13 mouse cellular contexts compared by ENCODE assay signal in the genomic region with DNA sequence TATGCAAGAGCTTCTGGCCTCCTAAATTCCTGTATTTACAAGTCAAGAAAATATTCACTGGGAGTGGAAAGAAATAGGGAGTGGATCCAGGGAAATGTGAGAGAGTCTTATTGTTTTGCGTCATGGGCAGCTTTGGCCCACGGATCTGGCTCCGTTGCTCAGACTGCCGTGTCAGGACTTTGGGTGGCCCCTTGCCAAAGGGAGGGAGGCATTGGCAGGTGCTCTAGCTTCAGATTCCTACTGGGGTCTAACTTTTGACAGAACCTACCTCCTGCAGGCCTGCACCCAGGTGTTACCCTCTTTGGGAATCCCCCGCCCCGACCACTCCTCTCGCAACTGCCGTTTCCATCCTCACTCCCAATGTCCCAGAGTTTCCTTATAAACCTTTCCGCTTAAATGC. TPM values are rescaled to one million over a fixed set of nuclear protein-coding genes. Genes with fewer than 3 reads are reported as not detected.
DNase-seq lines count a peak whose midpoint lies in the region; ATAC-seq and TF ChIP-seq lines count a peak whose summit lies in the region.
"Had no signal": no experiment of that assay in that cellular context is flagged by ENCODE, and none has a peak within 500 bp of the region (broad histone marks: within the 10 kb centered on the region; RNA-seq: fewer than 3 reads in every experiment).

No protein-coding gene starts in this region.

- no peaks in the 10 kb centered on the region; the same call in 1 of the 2 replicates for H3K4me1 ChIP-seq in cortical plate, adult 2 months (ENCODE audit: control insufficient read depth, insufficient read depth, low read length)
- H3K4me1 ChIP-seq in heart, embryonic 16.5 days (ENCODE audit: control insufficient read depth, insufficient read depth, low read length) = peaks cover 4% of the 10 kb centered on the region
- peaks cover 13% of the 10 kb centered on the region for H3K4me1 ChIP-seq in midbrain, embryonic 15.5 days

- H3K36me3 ChIP-seq in heart, embryonic 16.5 days (ENCODE audit: control insufficient read depth, insufficient read depth) = no peaks in the 10 kb centered on the region
- H3K36me3 ChIP-seq in midbrain, embryonic 15.5 days (replicated peaks) = no peaks in the 10 kb centered on the region
- H3K36me3 ChIP-seq: embryonic facial prominence, embryonic 10.5 days; G1E; intestine, embryonic 15.5 days; neural tube, embryonic 13.5 days had no signal

- ATAC-seq in heart, embryonic 16.5 days (replicated peaks; ENCODE audit: extremely low read depth, insufficient read depth, low FRiP score) = no peak
- ATAC-seq in midbrain, embryonic 15.5 days (replicated peaks) = no peak
- ATAC-seq: intestine, embryonic 15.5 days had no signal

- TF ChIP-seq POLR2A in cortical plate, adult 2 months (IDR thresholded peaks at IDR 0.05; ENCODE audit: extremely low read depth, insufficient read depth, low read length) = no peak

- TF ChIP-seq CTCF in cortical plate, adult 2 months (IDR thresholded peaks at IDR 0.05; ENCODE audit: extremely low read depth, insufficient read depth, low read length) = no peak

- no peak overlapping the region for H3K4me3 ChIP-seq in cortical plate, adult 2 months (ENCODE audit: insufficient read depth, low read length)
- no peak overlapping the region for H3K4me3 ChIP-seq in heart, embryonic 16.5 days (ENCODE audit: low read length)
- no peak overlapping the region for H3K4me3 ChIP-seq in midbrain, embryonic 15.5 days
- H3K4me3 ChIP-seq: embryonic facial prominence, embryonic 10.5 days; intestine, embryonic 15.5 days; neural tube, embryonic 13.5 days had no signal

- H3K27ac ChIP-seq in cortical plate, adult 2 months (ENCODE audit: insufficient read depth, low read length) = peak overlapping the region; percentile 59; the same call in 1 of the 2 replicates
- H3K27ac ChIP-seq in heart, embryonic 16.5 days (ENCODE audit: low read length) = peak overlapping the region; percentile 73
- no peak overlapping the region for H3K27ac ChIP-seq in midbrain, embryonic 15.5 days
- H3K27ac ChIP-seq: embryonic facial prominence, embryonic 10.5 days; intestine, embryonic 15.5 days; neural tube, embryonic 13.5 days had no signal

- DNase-seq in layer of hippocampus, adult 11-12 months (ENCODE audit: low spot score) = peak; percentile 21
- DNase-seq in layer of hippocampus, adult 18-20 months (ENCODE audit: low spot score in 2 of 2) = no peak
- DNase-seq in adrenal gland, postnatal 36 days = peak; percentile 28 to 52
- DNase-seq in thymus, postnatal 25 days = no peak

- 73% methylated on average over 9 of the region's 9 CpGs for WGBS in heart, embryonic 16.5 days
- 87% methylated on average over 9 of the region's 9 CpGs for WGBS in midbrain, embryonic 15.5 days

- H3K4me2 ChIP-seq in heart, embryonic 16.5 days (ENCODE audit: low read depth, low read length) = no peak overlapping the region
- H3K4me2 ChIP-seq in midbrain, embryonic 15.5 days = no peak overlapping the region
- H3K4me2 ChIP-seq: intestine, embryonic 15.5 days; neural tube, embryonic 13.5 days had no signal

- H3K27me3 ChIP-seq in heart, embryonic 16.5 days (ENCODE audit: control insufficient read depth, insufficient read depth, low read length) = no peaks in the 10 kb centered on the region
- no peaks in the 10 kb centered on the region for H3K27me3 ChIP-seq in midbrain, embryonic 15.5 days (replicated peaks)
- H3K27me3 ChIP-seq: intestine, embryonic 15.5 days; neural tube, embryonic 13.5 days had no signal

- H3K9ac ChIP-seq in heart, embryonic 16.5 days (ENCODE audit: low read length) = no peak overlapping the region
- no peak overlapping the region for H3K9ac ChIP-seq in midbrain, embryonic 15.5 days
- H3K9ac ChIP-seq: intestine, embryonic 15.5 days; neural tube, embryonic 13.5 days had no signal

- no peaks in the 10 kb centered on the region for H3K9me3 ChIP-seq in heart, embryonic 16.5 days (replicated peaks; ENCODE audit: control insufficient read depth, low read length)
- H3K9me3 ChIP-seq in midbrain, embryonic 15.5 days = no peaks in the 10 kb centered on the region
- H3K9me3 ChIP-seq: embryonic facial prominence, embryonic 10.5 days; G1E; intestine, embryonic 15.5 days; neural tube, embryonic 13.5 days had no signal

RNA-seq across cellular contexts. Expression of a gene that starts 3.6 kb away (rescaled TPM):
- total RNA-seq in layer of hippocampus, adult 18-20 months (2021) = not detected
- total RNA-seq in adrenal gland, postnatal 36 days (2021) = under 1 TPM in 1 of 2 experiments, not detected in 1; 0.20 TPM
- not detected in 2 replicates for polyA plus RNA-seq in cortical plate, adult 2 months (2012; rRNA removed)
- 0.14 TPM in 1 of 2 replicates, not detected in the other for polyA plus RNA-seq in heart, embryonic 16.5 days (2015; fragmentation: Nextera tagmentation; extraction: Ambion mirVana)
- polyA plus RNA-seq in midbrain, embryonic 15.5 days (2015; fragmentation: Nextera tagmentation; extraction: Ambion mirVana) = not detected in 2 replicates
- total RNA-seq: G1E; left cerebral cortex, postnatal 10 days; megakaryocyte, adult 5-6 weeks had no signal
- polyA plus RNA-seq: embryonic facial prominence, embryonic 10.5 days; G1E; intestine, embryonic 15.5 days; neural tube, embryonic 13.5 days had no signal

RNA-seq across cellular contexts. Expression of a gene that starts 4.4 kb away (rescaled TPM):
- 10 to 100 TPM; 25.8 to 26.0 TPM for total RNA-seq in layer of hippocampus, adult 18-20 months (2021)
- 10 to 100 TPM; 42.0 to 47.2 TPM for total RNA-seq in adrenal gland, postnatal 36 days (2021)
- polyA plus RNA-seq in cortical plate, adult 2 months (2012; rRNA removed) = 9.4 and 10.5 TPM in 2 replicates
- 16.3 and 19.8 TPM in 2 replicates for polyA plus RNA-seq in heart, embryonic 16.5 days (2015; fragmentation: Nextera tagmentation; extraction: Ambion mirVana)
- 9.8 and 10.5 TPM in 2 replicates for polyA plus RNA-seq in midbrain, embryonic 15.5 days (2015; fragmentation: Nextera tagmentation; extraction: Ambion mirVana)
- total RNA-seq: megakaryocyte, adult 5-6 weeks had no signal
- polyA plus RNA-seq: G1E had no signal

Comparison
In these comparisons a context has a peak if more than half of its experiments do, and no peak if none do; other contexts are left out.
1. DNase-seq: peak in layer of hippocampus, adult 11-12 months (single experiment) and adrenal gland, postnatal 36 days (2 of 2); none in layer of hippocampus, adult 18-20 months (0 of 2) and thymus, postnatal 25 days (single experiment).